Mouse (Mus musculus): ENCODE results near the gene Rnf223. TPM values are rescaled to one million over a fixed set of nuclear protein-coding genes. Genes with fewer than 3 reads are reported as not detected.

The Rnf223 gene
- polyA plus RNA-seq, 1 experiment: 0.33 TPM

- TF ChIP-seq CTCF (IDR thresholded peaks at IDR 0.05; ENCODE audit: extremely low read depth, insufficient read length, insufficient replicate concordance, low read depth, low read length) (no peak), POLR2A (IDR thresholded peaks at IDR 0.05; ENCODE audit: low read depth, low read length) (no peak)
- 79% methylated on average over 1 of the region's 1 CpGs for WGBS
- H3K36me3 ChIP-seq (ENCODE audit: control insufficient read depth, insufficient read depth, low read length): no peaks in the 10 kb centered on the region
These were observed 39.1 kb upstream of the Rnf223 start for GRCm38 (mm10) chr4:156091236-156091635.

GRCm38 (mm10) chr4:156092765-156093164 is 37.5 kb upstream of the Rnf223 start:
- Histone ChIP-seq H3K4me1 (ENCODE audit: control insufficient read depth, insufficient read depth, insufficient read length, low read length) (peaks cover 12% of the 10 kb centered on the region; the same call in 1 of the 2 replicates), H3K4me3 (ENCODE audit: low read depth, low read length) (no peak overlapping the region), H3K27me3 (ENCODE audit: control insufficient read depth, insufficient read depth, low read length) (no peaks in the 10 kb centered on the region), H3K27ac (ENCODE audit: insufficient read depth, low read depth, low read length) (no peak overlapping the region), H3K36me3 (ENCODE audit: control insufficient read depth, insufficient read depth, low read length) (no peaks in the 10 kb centered on the region)
- WGBS: 92% methylated on average over 1 of the region's 1 CpGs
- TF ChIP-seq CTCF (IDR thresholded peaks at IDR 0.05; ENCODE audit: extremely low read depth, insufficient read length, insufficient replicate concordance, low read depth, low read length): no peak
- TF ChIP-seq POLR2A (IDR thresholded peaks at IDR 0.05; ENCODE audit: low read depth, low read length): no peak

More at GRCm38 (mm10) chr4:156091236-156091635, 39.1 kb upstream of the Rnf223 start:
- Histone ChIP-seq H3K4me1 (ENCODE audit: control insufficient read depth, insufficient read depth, insufficient read length, low read length) (peaks cover 12% of the 10 kb centered on the region; the same call in 1 of the 2 replicates), H3K4me3 (ENCODE audit: low read depth, low read length) (no peak overlapping the region), H3K27me3 (ENCODE audit: control insufficient read depth, insufficient read depth, low read length) (no peaks in the 10 kb centered on the region), H3K27ac (ENCODE audit: insufficient read depth, low read depth, low read length) (no peak overlapping the region)

GRCm38 (mm10) chr4:156093758-156094157 is 36.6 kb upstream of the Rnf223 start:
- Histone ChIP-seq H3K4me1 (ENCODE audit: control insufficient read depth, insufficient read depth, insufficient read length, low read length) (peaks cover 12% of the 10 kb centered on the region; the same call in 1 of the 2 replicates), H3K27ac (ENCODE audit: insufficient read depth, low read depth, low read length) (peak overlapping the region; percentile 29; the same call in 1 of the 2 replicates), H3K36me3 (ENCODE audit: control insufficient read depth, insufficient read depth, low read length) (no peaks in the 10 kb centered on the region), H3K4me3 (ENCODE audit: low read depth, low read length) (no peak overlapping the region), H3K27me3 (ENCODE audit: control insufficient read depth, insufficient read depth, low read length) (no peaks in the 10 kb centered on the region)
- WGBS: 32% methylated on average over 5 of the region's 5 CpGs
- TF ChIP-seq CTCF (IDR thresholded peaks at IDR 0.05; ENCODE audit: extremely low read depth, insufficient read length, insufficient replicate concordance, low read depth, low read length): no peak
- TF ChIP-seq POLR2A (IDR thresholded peaks at IDR 0.05; ENCODE audit: low read depth, low read length): no peak

GRCm38 (mm10) chr4:156096191-156096590 is 34.1 kb upstream of the Rnf223 start:
- 83% methylated on average over 1 of the region's 1 CpGs for WGBS
- Histone ChIP-seq H3K27me3 (ENCODE audit: control insufficient read depth, insufficient read depth, low read length) (no peaks in the 10 kb centered on the region), H3K36me3 (ENCODE audit: control insufficient read depth, insufficient read depth, low read length) (no peaks in the 10 kb centered on the region)

GRCm38 (mm10) chr4:156097770-156098366 is 32.4 kb upstream of the Rnf223 start:
- Histone ChIP-seq H3K4me3 (ENCODE audit: low read depth, low read length) (no peak overlapping the region), H3K27ac (ENCODE audit: insufficient read depth, low read depth, low read length) (no peak overlapping the region), H3K4me1 (ENCODE audit: control insufficient read depth, insufficient read depth, insufficient read length, low read length) (peaks cover 16% of the 10 kb centered on the region; the same call in 1 of the 2 replicates), H3K36me3 (ENCODE audit: control insufficient read depth, insufficient read depth, low read length) (no peaks in the 10 kb centered on the region), H3K27me3 (ENCODE audit: control insufficient read depth, insufficient read depth, low read length) (no peaks in the 10 kb centered on the region)
- WGBS: 83% methylated on average over 9 of the region's 9 CpGs
- TF ChIP-seq POLR2A (IDR thresholded peaks at IDR 0.05; ENCODE audit: low read depth, low read length) (no peak), CTCF (IDR thresholded peaks at IDR 0.05; ENCODE audit: extremely low read depth, insufficient read length, insufficient replicate concordance, low read depth, low read length) (no peak)

More at GRCm38 (mm10) chr4:156096191-156096590, 34.1 kb upstream of the Rnf223 start:
- no peak for TF ChIP-seq POLR2A (IDR thresholded peaks at IDR 0.05; ENCODE audit: low read depth, low read length)
- TF ChIP-seq CTCF (IDR thresholded peaks at IDR 0.05; ENCODE audit: extremely low read depth, insufficient read length, insufficient replicate concordance, low read depth, low read length): no peak
- Histone ChIP-seq H3K27ac (ENCODE audit: insufficient read depth, low read depth, low read length) (no peak overlapping the region), H3K4me3 (ENCODE audit: low read depth, low read length) (no peak overlapping the region), H3K4me1 (ENCODE audit: control insufficient read depth, insufficient read depth, insufficient read length, low read length) (peaks cover 13% of the 10 kb centered on the region; the same call in 1 of the 2 replicates)

GRCm38 (mm10) chr4:156099427-156099826 is 30.9 kb upstream of the Rnf223 start:
- no peak overlapping the region for H3K4me3 ChIP-seq (ENCODE audit: low read depth, low read length)
- no peaks in the 10 kb centered on the region for H3K36me3 ChIP-seq (ENCODE audit: control insufficient read depth, insufficient read depth, low read length)
- WGBS: 78% methylated on average over 6 of the region's 6 CpGs
- H3K27me3 ChIP-seq (ENCODE audit: control insufficient read depth, insufficient read depth, low read length): no peaks in the 10 kb centered on the region
- H3K4me1 ChIP-seq (ENCODE audit: control insufficient read depth, insufficient read depth, insufficient read length, low read length): peaks cover 11% of the 10 kb centered on the region; the same call in 1 of the 2 replicates
- TF ChIP-seq POLR2A (IDR thresholded peaks at IDR 0.05; ENCODE audit: low read depth, low read length): no peak
- no peak for TF ChIP-seq CTCF (IDR thresholded peaks at IDR 0.05; ENCODE audit: extremely low read depth, insufficient read length, insufficient replicate concordance, low read depth, low read length)
- no peak overlapping the region for H3K27ac ChIP-seq (ENCODE audit: insufficient read depth, low read depth, low read length)

- H3K36me3 ChIP-seq (ENCODE audit: control insufficient read depth, insufficient read depth, low read length): no peaks in the 10 kb centered on the region
- TF ChIP-seq CTCF (IDR thresholded peaks at IDR 0.05; ENCODE audit: extremely low read depth, insufficient read length, insufficient replicate concordance, low read depth, low read length): no peak
- TF ChIP-seq POLR2A (IDR thresholded peaks at IDR 0.05; ENCODE audit: low read depth, low read length): no peak
- H3K27ac ChIP-seq (ENCODE audit: insufficient read depth, low read depth, low read length): peak overlapping the region; percentile 90
- peaks cover 6% of the 10 kb centered on the region; the same call in 1 of the 2 replicates for H3K4me1 ChIP-seq (ENCODE audit: control insufficient read depth, insufficient read depth, insufficient read length, low read length)
- H3K27me3 ChIP-seq (ENCODE audit: control insufficient read depth, insufficient read depth, low read length): no peaks in the 10 kb centered on the region
- H3K4me3 ChIP-seq (ENCODE audit: low read depth, low read length): no peak overlapping the region
- 23% methylated on average over 5 of the region's 5 CpGs for WGBS
These were observed 29.8 kb upstream of the Rnf223 start for GRCm38 (mm10) chr4:156100501-156100900.
